Mouse (Mus musculus): ENCODE data around the gene Stk11.

Stk11 gene

GRCm38 (mm10) chr10:80156002-80156751, 40.6 kb downstream of the Stk11 start:
- CTCF ChIA-PET: interaction anchor here (0.6 kb wide), 1 partner anchor 16 kb away, joined by 5 read pairs; the partner anchor contains the start of gene Cbarp

GRCm38 (mm10) chr10:80156752-80157053, 41.1 kb downstream of the Stk11 start:
- CTCF ChIA-PET: no interaction called here

GRCm38 (mm10) chr10:80157141-80157929, 41.7 kb downstream of the Stk11 start:
- CTCF ChIA-PET: interaction anchor here (0.7 to 1.3 kb wide), 3 partner anchors 9 to 82 kb away, joined by 5 read pairs; partner anchors contain the start of gene Cbarp

- CTCF ChIA-PET: interaction anchor here (0.5 to 1.3 kb wide), 6 partner anchors 8 to 1948 kb away, joined by 3 to 5 read pairs (median 5); partner anchors contain the start of gene Cbarp
These were observed 42.8 kb downstream of the Stk11 start for GRCm38 (mm10) chr10:80158307-80158986.

- CTCF ChIA-PET: interaction anchor here (1.3 kb wide), 1 partner anchor 8 kb away, joined by 5 read pairs; no protein-coding TSS in a partner anchor
These were observed 43.5 kb downstream of the Stk11 start for GRCm38 (mm10) chr10:80159021-80159560.

- CTCF ChIA-PET: interaction anchor here (0.6 kb wide), 1 partner anchor 770 kb away, joined by 3 read pairs; the partner anchor contains the start of gene Gadd45b
These were observed 44.2 kb downstream of the Stk11 start for GRCm38 (mm10) chr10:80159561-80160454.

- CTCF ChIA-PET: interaction anchor here (0.6 to 1.4 kb wide), 2 partner anchors 9 to 769 kb away, joined by 3 to 5 read pairs; partner anchors contain the start of gene Gadd45b
These were observed 45.1 kb downstream of the Stk11 start for GRCm38 (mm10) chr10:80160455-80161371.

- CTCF ChIA-PET: interaction anchor here (1.4 to 2.0 kb wide), 2 partner anchors 10 to 19 kb away, joined by 5 read pairs; no protein-coding TSS in a partner anchor
These were observed 46.1 kb downstream of the Stk11 start for GRCm38 (mm10) chr10:80161522-80162242.

- CTCF ChIA-PET: interaction anchor here (1.4 to 2.0 kb wide), 2 partner anchors 11 to 19 kb away, joined by 5 read pairs; no protein-coding TSS in a partner anchor
These were observed 46.6 kb downstream of the Stk11 start for GRCm38 (mm10) chr10:80162243-80162608.

GRCm38 (mm10) chr10:80162716-80163299, 47.2 kb downstream of the Stk11 start:
- CTCF ChIA-PET: interaction anchor here (0.7 to 2.0 kb wide), 2 partner anchors 9 to 20 kb away, joined by 3 to 5 read pairs; no protein-coding TSS in a partner anchor

- CTCF ChIA-PET: interaction anchor here (0.6 to 2.4 kb wide), 2 partner anchors 17 to 335 kb away, joined by 5 to 23 read pairs; no protein-coding TSS in a partner anchor
These were observed 48.1 kb downstream of the Stk11 start for GRCm38 (mm10) chr10:80163721-80164120.

GRCm38 (mm10) chr10:80164161-80164997, 48.8 kb downstream of the Stk11 start:
- CTCF ChIA-PET: interaction anchor here (0.6 to 2.4 kb wide), 2 partner anchors 18 to 335 kb away, joined by 5 to 23 read pairs; no protein-coding TSS in a partner anchor

GRCm38 (mm10) chr10:80164998-80165344, 49.4 kb downstream of the Stk11 start:
- CTCF ChIA-PET: interaction anchor here (2.4 kb wide), 1 partner anchor 19 kb away, joined by 23 read pairs; no protein-coding TSS in a partner anchor

GRCm38 (mm10) chr10:80165392-80166128, 50.0 kb downstream of the Stk11 start, which contains the start of gene Cirbp:
Gene Cirbp (plus strand): TSS chr10:80165985.
- CTCF ChIA-PET: interaction anchor here (0.5 to 2.4 kb wide), 2 partner anchors 19 to 25 kb away, joined by 3 to 23 read pairs; no protein-coding TSS in a partner anchor

- CTCF ChIA-PET: interaction anchor here (0.5 to 1.1 kb wide), 2 partner anchors 8 to 25 kb away, joined by 3 to 5 read pairs; no protein-coding TSS in a partner anchor
These were observed 50.5 kb downstream of the Stk11 start for GRCm38 (mm10) chr10:80166136-80166535.

- CTCF ChIA-PET: interaction anchor here (0.5 to 1.3 kb wide), 4 partner anchors 20 to 178 kb away, joined by 3 to 4 read pairs (median 3); no protein-coding TSS in a partner anchor
These were observed 51.9 kb downstream of the Stk11 start for GRCm38 (mm10) chr10:80167460-80168037.
